ENCODE assay signal across 8 mouse cellular contexts in genomic region chr16:26199125-26199524, GRCm38 (mm10).
DNase-seq lines count a peak whose midpoint lies in the region; ATAC-seq and TF ChIP-seq lines count a peak whose summit lies in the region.

No protein-coding gene starts in this region.

- TF ChIP-seq CTCF in liver, postnatal 0 days (IDR thresholded peaks at IDR 0.05; ENCODE audit: low read depth), result peak; percentile 53

- WGBS in liver, postnatal 0 days (ENCODE audit: insufficient replicate concordance), result 19% methylated on average over 4 of the region's 4 CpGs
- 23% methylated on average over 4 of the region's 4 CpGs for WGBS in liver, embryonic 11.5 days

- H3K27me3 ChIP-seq in liver, postnatal 0 days (ENCODE audit: insufficient read depth, low read length), result no peaks in the 10 kb centered on the region
- no peaks in the 10 kb centered on the region for H3K27me3 ChIP-seq in liver, embryonic 11.5 days (replicated peaks; ENCODE audit: control insufficient read depth, insufficient read depth, low read length)

- H3K4me3 ChIP-seq in liver, postnatal 0 days (ENCODE audit: low read depth, low read length), result no peak overlapping the region
- H3K4me3 ChIP-seq in liver, embryonic 11.5 days (ENCODE audit: low read depth, low read length), result no peak overlapping the region

- intact Hi-C loops in gastrocnemius, postnatal 14 days (cut with DNase I; ENCODE audit: low total_unique reads), result loop anchor here (2.0 kb wide), 1 partner anchor 232 kb away; no protein-coding TSS in a partner anchor

- H3K9me3 ChIP-seq in liver, postnatal 0 days (ENCODE audit: low read length), result no peaks in the 10 kb centered on the region
- H3K9me3 ChIP-seq in liver, embryonic 11.5 days (ENCODE audit: control insufficient read depth, low read length), result no peaks in the 10 kb centered on the region

- no peak overlapping the region for H3K9ac ChIP-seq in liver, postnatal 0 days (replicated peaks)
- no peak overlapping the region for H3K9ac ChIP-seq in liver, embryonic 11.5 days (ENCODE audit: low read depth, low read length)

- DNase-seq in gastrocnemius, adult 18-20 months (ENCODE audit: low spot score), result peak; percentile 17
- DNase-seq in gastrocnemius, postnatal 14 days, result no peak
- no peak for DNase-seq in liver, postnatal 0 days
- DNase-seq in liver, embryonic 11.5 days (ENCODE audit: low spot score), result no peak
- DNase-seq in brain, adult 2 months (ENCODE audit: low read depth, low spot score), result peak; percentile 40
- DNase-seq in retina, embryonic 14.5 days (ENCODE audit: low spot score), result peak; percentile 76
- no peak for DNase-seq in frontal cortex, postnatal 25 days (ENCODE audit: low spot score in 2 of 2)

- no peak for TF ChIP-seq EP300 in liver, postnatal 0 days (IDR thresholded peaks at IDR 0.05; ENCODE audit: low read depth)

- H3K4me2 ChIP-seq in liver, postnatal 0 days (ENCODE audit: low read depth, low read length), result no peak overlapping the region
- no peak overlapping the region for H3K4me2 ChIP-seq in liver, embryonic 11.5 days

- no peaks in the 10 kb centered on the region for H3K36me3 ChIP-seq in liver, postnatal 0 days (replicated peaks; ENCODE audit: insufficient read depth, low read length)
- H3K36me3 ChIP-seq in liver, embryonic 11.5 days (ENCODE audit: control insufficient read depth, insufficient read depth, low read length), result no peaks in the 10 kb centered on the region

- H3K27ac ChIP-seq in liver, postnatal 0 days (ENCODE audit: low read depth), result no peak overlapping the region
- no peak overlapping the region for H3K27ac ChIP-seq in liver, embryonic 11.5 days (ENCODE audit: low read depth, low read length)

- no peak for ATAC-seq in liver, postnatal 0 days
- no peak for ATAC-seq in liver, embryonic 11.5 days (replicated peaks; ENCODE audit: low FRiP score)
- ATAC-seq in granulocyte monocyte progenitor cell, adult 5-6 weeks (replicated peaks; ENCODE audit: poor library complexity, severe bottlenecking), result no peak

- H3K4me1 ChIP-seq in liver, postnatal 0 days (ENCODE audit: insufficient read depth), result no peaks in the 10 kb centered on the region
- H3K4me1 ChIP-seq in liver, embryonic 11.5 days (replicated peaks; ENCODE audit: control insufficient read depth, insufficient read depth, low read length), result no peaks in the 10 kb centered on the region

Comparison
In these comparisons a context has a peak if more than half of its experiments do, and no peak if none do; other contexts are left out.
1. DNase-seq: peak in gastrocnemius, adult 18-20 months (single experiment), brain, adult 2 months (single experiment) and retina, embryonic 14.5 days (single experiment); none in gastrocnemius, postnatal 14 days (single experiment), liver, postnatal 0 days (single experiment), liver, embryonic 11.5 days (single experiment) and frontal cortex, postnatal 25 days (0 of 2).